Comparison of ENCODE assay signal across 8 mouse cellular contexts in the genomic region with DNA sequence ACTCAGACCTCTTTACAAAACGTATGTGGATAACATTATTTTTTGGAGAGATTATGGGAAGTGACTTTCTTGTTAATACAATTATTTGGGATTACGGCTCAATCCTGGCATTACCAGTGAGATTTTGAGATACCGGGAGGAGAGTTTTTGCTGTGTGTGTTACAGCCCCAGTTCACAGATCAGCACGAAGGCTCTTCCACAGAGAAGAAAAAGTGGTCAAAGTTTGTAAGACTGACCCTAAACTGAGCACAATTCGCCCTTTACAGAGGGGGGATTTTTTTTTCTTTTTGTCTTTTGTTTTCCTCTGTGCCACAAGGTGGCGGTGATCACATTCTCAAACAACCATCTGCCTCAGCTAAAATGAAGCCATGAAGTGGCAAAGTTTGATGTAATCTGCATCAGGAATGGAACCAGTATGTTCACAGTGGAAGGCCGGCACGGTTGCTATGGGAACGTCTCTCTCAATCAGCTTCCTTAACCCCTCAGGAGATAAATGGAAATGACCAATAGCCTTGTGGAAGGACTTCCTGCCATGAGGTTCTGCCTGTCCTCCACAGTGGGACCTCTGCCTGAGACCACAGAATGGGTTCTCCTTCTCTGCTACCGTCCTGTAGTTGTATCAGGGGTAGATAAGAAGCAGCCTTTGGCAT.
DNase-seq lines count a peak whose midpoint lies in the region; ATAC-seq and TF ChIP-seq lines count a peak whose summit lies in the region.

No protein-coding gene starts in this region.

- no peaks in the 10 kb centered on the region for H3K36me3 ChIP-seq in forebrain, embryonic 15.5 days
- no peaks in the 10 kb centered on the region for H3K36me3 ChIP-seq in hindbrain, embryonic 14.5 days (replicated peaks; ENCODE audit: control insufficient read depth, insufficient read depth)
- no peaks in the 10 kb centered on the region for H3K36me3 ChIP-seq in midbrain, embryonic 10.5 days
- no peaks in the 10 kb centered on the region for H3K36me3 ChIP-seq in stomach, postnatal 0 days (ENCODE audit: control insufficient read depth, insufficient read depth, low read length)

- no peak for TF ChIP-seq EP300 in stomach, postnatal 0 days (optimal IDR thresholded peaks at IDR 0.05)

- H3K9me3 ChIP-seq in forebrain, embryonic 15.5 days = 0 out of 2 replicates have a peak, but pooled peaks cover 3% of the 10 kb centered on the region
- H3K9me3 ChIP-seq in hindbrain, embryonic 14.5 days (ENCODE audit: control insufficient read depth, low read length) = no peaks in the 10 kb centered on the region
- 0 out of 2 replicates have a peak, but pooled peaks cover 7% of the 10 kb centered on the region for H3K9me3 ChIP-seq in midbrain, embryonic 10.5 days (replicated peaks)
- H3K9me3 ChIP-seq in stomach, postnatal 0 days (ENCODE audit: control insufficient read depth, low read length) = no peaks in the 10 kb centered on the region

- no peak overlapping the region for H3K4me2 ChIP-seq in forebrain, embryonic 15.5 days (replicated peaks)
- no peak overlapping the region for H3K4me2 ChIP-seq in hindbrain, embryonic 14.5 days (replicated peaks)
- no peak overlapping the region for H3K4me2 ChIP-seq in stomach, postnatal 0 days (replicated peaks; ENCODE audit: low read depth)

- no peak overlapping the region for H3K4me3 ChIP-seq in forebrain, embryonic 15.5 days
- H3K4me3 ChIP-seq in hindbrain, embryonic 14.5 days (replicated peaks; ENCODE audit: low read length) = no peak overlapping the region
- no peak overlapping the region for H3K4me3 ChIP-seq in left cerebral cortex, adult 2 months
- H3K4me3 ChIP-seq in midbrain, embryonic 10.5 days = no peak overlapping the region
- H3K4me3 ChIP-seq in stomach, postnatal 0 days (ENCODE audit: low read depth, low read length) = no peak overlapping the region

- 19% methylated on average over 10 of the region's 10 CpGs for WGBS in forebrain, embryonic 15.5 days
- WGBS in hindbrain, embryonic 14.5 days = 19% methylated on average over 10 of the region's 10 CpGs
- WGBS in midbrain, embryonic 10.5 days = 20% methylated on average over 10 of the region's 10 CpGs
- 21% methylated on average over 10 of the region's 10 CpGs for WGBS in stomach, postnatal 0 days

- intact Hi-C loops in left cerebral cortex, adult 2 months (cut with DNase I) = loop anchor here (1.0 to 5.0 kb wide), 3 partner anchors 285 to 579 kb away; no protein-coding TSS in a partner anchor

- H3K9ac ChIP-seq in forebrain, embryonic 15.5 days (replicated peaks) = no peak overlapping the region
- H3K9ac ChIP-seq in hindbrain, embryonic 14.5 days = no peak overlapping the region
- no peak overlapping the region for H3K9ac ChIP-seq in stomach, postnatal 0 days (ENCODE audit: low read length)

- peak; percentile 72 for ATAC-seq in forebrain, embryonic 15.5 days (replicated peaks)
- ATAC-seq in hindbrain, embryonic 14.5 days (ENCODE audit: low FRiP score) = peak; percentile 51; the same call in 1 of the 2 replicates
- 0 out of 2 replicates have a peak, but pooled peaks have one; percentile 29 for ATAC-seq in stomach, postnatal 0 days (ENCODE audit: low FRiP score, low TSS enrichment)

- H3K27me3 ChIP-seq in forebrain, embryonic 15.5 days = no peaks in the 10 kb centered on the region
- no peaks in the 10 kb centered on the region for H3K27me3 ChIP-seq in hindbrain, embryonic 14.5 days (ENCODE audit: control insufficient read depth, insufficient read depth, low read length)
- H3K27me3 ChIP-seq in midbrain, embryonic 10.5 days (ENCODE audit: low read depth, poor library complexity, severe bottlenecking) = peaks cover 22% of the 10 kb centered on the region
- H3K27me3 ChIP-seq in stomach, postnatal 0 days (ENCODE audit: control insufficient read depth, insufficient read depth, low read length) = no peaks in the 10 kb centered on the region

- H3K27ac ChIP-seq in forebrain, embryonic 15.5 days (replicated peaks) = no peak overlapping the region
- H3K27ac ChIP-seq in hindbrain, embryonic 14.5 days = no peak overlapping the region
- no peak overlapping the region for H3K27ac ChIP-seq in left cerebral cortex, adult 2 months
- H3K27ac ChIP-seq in midbrain, embryonic 10.5 days (replicated peaks) = 0 out of 2 replicates have a peak overlapping the region, but pooled peaks have one; percentile 4
- no peak overlapping the region for H3K27ac ChIP-seq in stomach, postnatal 0 days (replicated peaks)

- H3K4me1 ChIP-seq in forebrain, embryonic 15.5 days = peaks cover 9% of the 10 kb centered on the region
- H3K4me1 ChIP-seq in hindbrain, embryonic 14.5 days (replicated peaks; ENCODE audit: control insufficient read depth, insufficient read depth, low read length) = peaks cover 6% of the 10 kb centered on the region
- peaks cover 29% of the 10 kb centered on the region for H3K4me1 ChIP-seq in midbrain, embryonic 10.5 days
- no peaks in the 10 kb centered on the region for H3K4me1 ChIP-seq in stomach, postnatal 0 days (replicated peaks; ENCODE audit: control insufficient read depth, insufficient read depth)

- TF ChIP-seq CTCF in left cerebral cortex, adult 2 months (IDR thresholded peaks at IDR 0.05) = peak; percentile 70
- peak; percentile 82 for TF ChIP-seq CTCF in stomach, postnatal 0 days (IDR thresholded peaks at IDR 0.05; ENCODE audit: low read depth)

- DNase-seq in MEL-GATA-1-ER (ENCODE audit: extremely low read depth, low read depth) = peak; percentile 50
- DNase-seq in adrenal gland, postnatal 10 days = peak; percentile 54
- DNase-seq in hindbrain, embryonic 14.5 days (ENCODE audit: low spot score) = peak; percentile 83
- DNase-seq in left cerebral cortex, adult 2 months (ENCODE audit: extremely low spot score in 1 of 2, low spot score in 2 of 2) = peak; percentile 38 to 41
- DNase-seq in midbrain, embryonic 10.5 days (ENCODE audit: low spot score) = peak; percentile 78
- DNase-seq in stomach, postnatal 0 days (ENCODE audit: low spot score) = peak; percentile 27
- no peak for DNase-seq in spleen, postnatal 14 days (ENCODE audit: low spot score in 2 of 2)

Comparison
In these comparisons a context has a peak if more than half of its experiments do, and no peak if none do; other contexts are left out.
1. DNase-seq: peak in MEL-GATA-1-ER (single experiment), adrenal gland, postnatal 10 days (single experiment), hindbrain, embryonic 14.5 days (single experiment), left cerebral cortex, adult 2 months (2 of 2), midbrain, embryonic 10.5 days (single experiment) and stomach, postnatal 0 days (single experiment); none in spleen, postnatal 14 days (0 of 2).
2. Peak in every context shown above with its lines, with median percentiles within 50 percentile points of each other: ATAC-seq.